Mouse (Mus musculus): Measurements from ENCODE around the gene Ryr1. TPM values are rescaled to one million over a fixed set of nuclear protein-coding genes. Genes with fewer than 3 reads are reported as not detected.

The Ryr1 gene
- polyA plus RNA-seq, 1 experiment from 2014 or later = 0.52 TPM

DNA sequence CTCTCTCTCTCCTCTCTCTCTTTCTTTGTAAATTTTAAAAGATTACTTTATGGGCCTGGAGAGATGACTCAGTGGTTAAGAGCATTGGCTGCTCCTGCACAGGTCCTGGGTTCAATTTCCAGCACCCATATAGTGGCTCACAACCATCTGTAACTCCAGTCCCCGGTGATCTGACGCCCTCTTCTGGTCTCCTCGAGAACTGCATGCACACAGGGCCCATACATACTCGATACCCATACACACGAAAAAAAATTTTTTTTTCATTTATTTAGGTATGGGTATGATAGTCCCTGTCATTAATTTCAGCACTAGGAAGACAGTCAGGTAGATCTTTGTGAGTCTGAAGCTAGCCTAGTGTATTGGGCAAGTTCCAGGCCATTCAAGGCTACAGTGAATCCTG is 83.8 kb downstream of the Ryr1 start:
- Histone ChIP-seq H3K9me3 (ENCODE audit: control insufficient read depth, low read length) (no peaks in the 10 kb centered on the region), H3K9ac (ENCODE audit: low read depth, low read length) (no peak overlapping the region), H3K27ac (ENCODE audit: low read depth, low read length) (no peak overlapping the region), H3K4me3 (ENCODE audit: low read depth, low read length) (no peak overlapping the region; the same call in 1 of the 2 replicates), H3K4me2 (no peak overlapping the region; the same call in 1 of the 2 replicates), H3K27me3 (replicated peaks; ENCODE audit: control insufficient read depth, insufficient read depth, low read length) (no peaks in the 10 kb centered on the region), H3K4me1 (replicated peaks; ENCODE audit: control insufficient read depth, insufficient read depth, low read length) (peaks cover 8% of the 10 kb centered on the region; the same call in 1 of the 2 replicates), H3K36me3 (ENCODE audit: control insufficient read depth, insufficient read depth, low read length) (no peaks in the 10 kb centered on the region)
- WGBS = 72% methylated on average over 5 of the region's 5 CpGs
- DNase-seq (ENCODE audit: low spot score) (no peak), ATAC-seq (replicated peaks; ENCODE audit: low FRiP score) (no peak)

DNA sequence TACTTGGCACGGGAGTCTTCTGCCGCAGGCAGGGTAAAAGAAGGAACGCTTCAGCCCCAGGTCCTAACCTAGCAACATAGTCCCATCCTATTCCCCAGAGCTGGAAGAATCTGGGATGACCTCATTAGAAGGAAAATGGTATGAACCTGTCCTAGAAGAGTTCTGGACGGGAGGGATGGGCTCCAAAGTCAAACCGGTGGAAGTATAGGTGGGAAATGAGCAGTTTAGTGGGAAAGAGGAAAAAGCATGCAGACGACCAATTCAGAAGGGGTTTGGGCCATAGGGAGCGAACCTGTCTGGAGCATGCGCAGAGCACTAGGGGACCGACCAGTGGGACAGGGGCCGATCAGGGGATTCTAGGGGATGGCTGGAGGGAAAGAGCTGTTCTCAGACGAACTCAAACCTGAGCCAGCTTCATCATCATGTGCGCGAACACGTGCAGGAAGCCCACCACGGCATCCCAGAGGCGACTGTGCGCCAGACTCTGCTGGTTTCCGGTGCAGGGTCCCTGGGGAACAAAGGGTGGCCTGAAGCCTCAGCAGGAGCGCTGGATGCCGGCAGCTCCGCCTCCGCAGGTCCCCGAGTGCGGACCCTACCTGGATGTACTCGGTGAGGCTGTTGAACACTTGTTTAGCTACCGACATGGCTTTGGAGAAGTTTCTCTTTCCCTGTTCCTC is 84.9 kb downstream of the Ryr1 start:
- H3K4me3 ChIP-seq (ENCODE audit: low read depth, low read length) = peak overlapping the region; percentile 48
- ATAC-seq (replicated peaks; ENCODE audit: low FRiP score) = peak; percentile 69
- H3K27me3 ChIP-seq (replicated peaks; ENCODE audit: control insufficient read depth, insufficient read depth, low read length) = no peaks in the 10 kb centered on the region
- H3K4me1 ChIP-seq (replicated peaks; ENCODE audit: control insufficient read depth, insufficient read depth, low read length) = peaks cover 8% of the 10 kb centered on the region; the same call in 1 of the 2 replicates
- 1% methylated on average over 26 of the region's 26 CpGs for WGBS
- H3K9me3 ChIP-seq (ENCODE audit: control insufficient read depth, low read length) = no peaks in the 10 kb centered on the region
- H3K27ac ChIP-seq (ENCODE audit: low read depth, low read length) = 0 out of 2 replicates have a peak overlapping the region, but pooled peaks have one; percentile 22
- H3K4me2 ChIP-seq = peak overlapping the region; percentile 92
- H3K9ac ChIP-seq (ENCODE audit: low read depth, low read length) = peak overlapping the region; percentile 40
- DNase-seq (ENCODE audit: low spot score) = peak; percentile 78
- H3K36me3 ChIP-seq (ENCODE audit: control insufficient read depth, insufficient read depth, low read length) = no peaks in the 10 kb centered on the region

DNA sequence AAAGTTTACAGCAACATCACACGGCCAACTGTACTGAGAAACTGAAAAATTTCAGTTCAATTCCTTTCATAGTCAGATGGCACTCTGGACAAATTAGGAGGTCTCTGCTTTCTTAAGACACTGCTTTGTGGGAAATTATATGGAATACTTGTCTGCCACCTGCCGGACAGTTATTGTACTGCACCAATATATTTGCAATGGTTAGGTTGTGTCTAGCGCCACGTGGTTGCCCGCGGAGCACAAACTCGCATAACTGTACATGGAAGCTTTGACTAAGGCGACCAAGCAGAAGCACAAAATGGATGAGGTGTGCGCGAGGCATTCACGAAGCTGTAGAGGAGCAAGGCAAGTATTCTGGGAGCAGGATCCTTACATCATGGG is 85.4 kb downstream of the Ryr1 start:
- Histone ChIP-seq H3K36me3 (ENCODE audit: control insufficient read depth, insufficient read depth, low read length) (no peaks in the 10 kb centered on the region), H3K4me1 (replicated peaks; ENCODE audit: control insufficient read depth, insufficient read depth, low read length) (peaks cover 8% of the 10 kb centered on the region; the same call in 1 of the 2 replicates), H3K27ac (ENCODE audit: low read depth, low read length) (0 out of 2 replicates have a peak overlapping the region, but pooled peaks have one; percentile 22), H3K9ac (ENCODE audit: low read depth, low read length) (peak overlapping the region; percentile 40), H3K4me2 (peak overlapping the region; percentile 92), H3K4me3 (ENCODE audit: low read depth, low read length) (peak overlapping the region; percentile 48), H3K27me3 (replicated peaks; ENCODE audit: control insufficient read depth, insufficient read depth, low read length) (no peaks in the 10 kb centered on the region), H3K9me3 (ENCODE audit: control insufficient read depth, low read length) (no peaks in the 10 kb centered on the region)
- DNase-seq (ENCODE audit: low spot score) = peak; percentile 86
- peak; percentile 65 for ATAC-seq (replicated peaks; ENCODE audit: low FRiP score)
- 1% methylated on average over 11 of the region's 11 CpGs for WGBS

DNA sequence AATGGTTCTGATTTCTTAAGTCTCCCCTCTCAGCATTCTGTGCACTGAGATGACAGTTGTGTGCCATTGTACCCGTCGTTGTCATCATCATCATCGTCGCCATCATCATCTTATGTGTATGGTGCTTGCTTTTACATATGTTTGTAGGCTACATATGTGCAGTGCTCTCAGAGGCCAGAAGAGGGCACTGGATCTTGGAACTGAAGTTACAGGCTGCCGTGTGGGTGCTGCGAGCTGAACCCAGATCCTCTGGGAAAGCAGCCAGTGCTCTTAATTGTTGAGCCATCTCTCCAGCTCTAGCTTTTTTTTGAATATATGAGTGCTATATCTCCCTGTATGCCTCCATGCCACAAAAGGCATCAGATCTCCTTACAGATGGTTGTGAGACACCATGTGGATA is 87.7 kb downstream of the Ryr1 start:
- no peaks in the 10 kb centered on the region for H3K9me3 ChIP-seq (ENCODE audit: control insufficient read depth, low read length)
- 0 out of 2 replicates have a peak, but pooled peaks cover 3% of the 10 kb centered on the region for H3K4me1 ChIP-seq (replicated peaks; ENCODE audit: control insufficient read depth, insufficient read depth, low read length)
- no peaks in the 10 kb centered on the region for H3K27me3 ChIP-seq (replicated peaks; ENCODE audit: control insufficient read depth, insufficient read depth, low read length)
- 78% methylated on average over 6 of the region's 6 CpGs for WGBS
- no peak overlapping the region for H3K4me2 ChIP-seq
- no peaks in the 10 kb centered on the region for H3K36me3 ChIP-seq (ENCODE audit: control insufficient read depth, insufficient read depth, low read length)
- no peak overlapping the region for H3K27ac ChIP-seq (ENCODE audit: low read depth, low read length)
- no peak overlapping the region for H3K4me3 ChIP-seq (ENCODE audit: low read depth, low read length)
- ATAC-seq (replicated peaks; ENCODE audit: low FRiP score) (no peak), DNase-seq (ENCODE audit: low spot score) (no peak)
- no peak overlapping the region for H3K9ac ChIP-seq (ENCODE audit: low read depth, low read length)

DNA sequence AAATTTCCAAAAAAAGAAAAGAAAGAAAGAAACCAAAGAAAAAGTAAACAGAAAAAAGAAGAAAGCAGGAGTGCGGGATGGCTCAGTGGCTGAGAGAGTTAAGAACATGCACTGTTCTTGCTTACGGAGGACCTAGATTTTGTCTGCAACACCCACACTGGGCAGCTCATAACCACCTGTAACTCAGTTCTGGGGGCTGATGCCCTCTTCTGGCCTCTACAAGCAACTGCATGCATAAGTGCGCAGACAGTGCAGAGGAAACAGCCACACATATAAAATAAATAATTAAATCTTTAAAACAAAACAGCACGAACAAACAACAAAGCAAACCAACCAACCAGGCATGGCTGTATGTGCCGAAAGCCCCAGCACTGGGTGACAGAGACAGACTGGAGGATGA is 92.3 kb downstream of the Ryr1 start:
- Histone ChIP-seq H3K4me1 (replicated peaks; ENCODE audit: control insufficient read depth, insufficient read depth, low read length) (peaks cover 14% of the 10 kb centered on the region), H3K9me3 (ENCODE audit: control insufficient read depth, low read length) (no peaks in the 10 kb centered on the region), H3K27ac (ENCODE audit: low read depth, low read length) (no peak overlapping the region), H3K4me3 (ENCODE audit: low read depth, low read length) (no peak overlapping the region), H3K27me3 (replicated peaks; ENCODE audit: control insufficient read depth, insufficient read depth, low read length) (no peaks in the 10 kb centered on the region), H3K9ac (ENCODE audit: low read depth, low read length) (no peak overlapping the region), H3K36me3 (ENCODE audit: control insufficient read depth, insufficient read depth, low read length) (no peaks in the 10 kb centered on the region), H3K4me2 (no peak overlapping the region)
- no peak for ATAC-seq (replicated peaks; ENCODE audit: low FRiP score)
- 81% methylated on average over 5 of the region's 5 CpGs for whole genome bisulfite sequencing
- DNase-seq (ENCODE audit: low spot score) = no peak

DNA sequence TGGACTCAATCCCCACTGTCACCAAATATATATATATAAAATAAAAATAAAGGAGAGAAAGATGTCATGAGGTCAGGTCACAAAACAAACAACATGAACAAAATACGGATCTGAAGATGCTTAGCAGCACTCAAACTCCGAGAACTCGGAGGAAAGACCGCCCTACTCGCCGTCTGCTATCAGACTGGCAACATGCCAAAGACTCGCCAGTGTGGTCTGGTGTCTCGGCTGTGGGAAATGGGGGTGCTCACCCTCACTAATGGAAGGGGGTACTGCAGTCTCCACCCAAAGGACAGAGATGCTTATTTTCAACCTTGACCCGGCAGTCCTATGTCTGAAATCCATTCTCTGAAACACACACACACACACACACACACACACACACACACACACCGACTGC is 93.3 kb downstream of the Ryr1 start:
- Histone ChIP-seq H3K36me3 (ENCODE audit: control insufficient read depth, insufficient read depth, low read length) (no peaks in the 10 kb centered on the region), H3K9me3 (ENCODE audit: control insufficient read depth, low read length) (no peaks in the 10 kb centered on the region)
- WGBS = 81% methylated on average over 10 of the region's 10 CpGs

DNA sequence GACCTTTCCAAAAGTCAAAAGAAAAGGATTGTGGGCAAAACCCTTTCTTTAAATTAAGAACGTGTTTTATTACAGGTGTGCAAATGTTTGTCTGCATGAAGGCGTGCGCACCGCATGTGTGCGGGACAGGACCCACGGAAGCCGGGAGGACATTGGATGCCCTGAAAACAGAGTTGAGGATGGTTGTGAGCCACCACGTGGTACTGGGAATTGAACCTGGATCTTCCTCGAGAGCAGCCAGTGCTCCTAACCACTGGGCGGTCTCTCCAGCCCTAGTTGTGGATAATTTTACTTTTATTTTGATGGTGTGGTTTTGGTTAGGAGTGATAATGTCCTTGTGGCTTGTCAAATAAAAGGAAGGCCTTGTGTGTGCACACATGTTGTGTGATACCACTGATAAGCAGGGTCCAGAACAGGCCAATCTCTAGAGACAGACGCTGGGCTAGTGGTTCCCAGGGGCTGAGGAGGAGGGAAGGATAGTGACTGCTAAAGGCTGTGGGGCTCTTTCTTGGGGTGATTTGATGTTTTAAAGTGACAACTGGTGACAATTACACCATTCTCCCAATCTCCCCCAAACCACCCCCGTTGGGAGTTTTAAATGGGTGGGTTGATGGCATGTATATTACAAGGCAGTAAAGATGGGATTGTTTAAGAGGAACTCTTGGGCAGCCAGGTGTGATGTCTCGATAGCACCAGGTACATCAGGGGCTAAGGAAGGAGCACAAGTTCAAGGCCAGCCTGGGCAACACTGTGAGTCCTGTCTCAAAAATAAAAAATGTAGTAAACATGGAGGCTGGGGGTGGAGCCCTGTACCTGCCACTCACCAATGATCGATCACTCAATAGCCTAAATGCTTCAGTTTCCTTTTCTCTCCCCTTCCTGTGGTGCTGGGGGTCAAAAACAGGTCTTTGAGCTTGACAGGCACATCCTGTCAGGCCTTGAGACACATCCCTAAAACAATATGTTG is 95.0 kb downstream of the Ryr1 start:
- ATAC-seq (replicated peaks; ENCODE audit: low FRiP score) = peak; percentile 100
- WGBS = 56% methylated on average over 14 of the region's 14 CpGs
- no peaks in the 10 kb centered on the region for H3K27me3 ChIP-seq (replicated peaks; ENCODE audit: control insufficient read depth, insufficient read depth, low read length)
- H3K36me3 ChIP-seq (ENCODE audit: control insufficient read depth, insufficient read depth, low read length) = no peaks in the 10 kb centered on the region
- H3K4me2 ChIP-seq = peak overlapping the region; percentile 37
- H3K9ac ChIP-seq (ENCODE audit: low read depth, low read length) = 0 out of 2 replicates have a peak overlapping the region, but pooled peaks have one; percentile 27
- H3K9me3 ChIP-seq (ENCODE audit: control insufficient read depth, low read length) = no peaks in the 10 kb centered on the region
- H3K4me3 ChIP-seq (ENCODE audit: low read depth, low read length) = no peak overlapping the region
- no peak for DNase-seq (ENCODE audit: low spot score)
- peak overlapping the region; percentile 93 for H3K27ac ChIP-seq (ENCODE audit: low read depth, low read length)
- H3K4me1 ChIP-seq (replicated peaks; ENCODE audit: control insufficient read depth, insufficient read depth, low read length) = peaks cover 21% of the 10 kb centered on the region

More for the DNA sequence above, 93.3 kb downstream of the Ryr1 start:
- DNase-seq (ENCODE audit: low spot score) (no peak), ATAC-seq (replicated peaks; ENCODE audit: low FRiP score) (no peak)
- Histone ChIP-seq H3K9ac (ENCODE audit: low read depth, low read length) (no peak overlapping the region), H3K27ac (ENCODE audit: low read depth, low read length) (no peak overlapping the region), H3K27me3 (replicated peaks; ENCODE audit: control insufficient read depth, insufficient read depth, low read length) (no peaks in the 10 kb centered on the region), H3K4me3 (ENCODE audit: low read depth, low read length) (no peak overlapping the region), H3K4me2 (no peak overlapping the region), H3K4me1 (replicated peaks; ENCODE audit: control insufficient read depth, insufficient read depth, low read length) (peaks cover 15% of the 10 kb centered on the region)

DNA sequence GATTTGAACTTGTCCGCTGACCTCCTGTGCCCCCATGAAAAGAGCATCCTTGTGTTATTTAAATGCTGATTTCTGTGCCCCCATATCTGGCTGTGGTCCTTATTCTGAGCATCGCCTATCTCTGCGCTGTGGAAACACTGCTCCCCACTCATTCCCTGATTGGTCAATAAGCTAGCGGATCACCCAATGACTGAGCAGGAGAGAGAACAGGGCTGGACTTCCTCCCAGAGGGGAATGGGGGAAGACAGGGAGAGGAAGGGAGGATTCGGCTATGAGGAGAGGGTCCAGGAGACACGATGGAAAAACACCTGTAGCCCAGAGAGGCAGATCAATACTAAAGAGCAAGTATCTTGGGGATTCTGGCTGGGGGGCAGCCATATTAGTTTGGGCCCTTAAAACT is 96.2 kb downstream of the Ryr1 start:
- Histone ChIP-seq H3K4me3 (ENCODE audit: low read depth, low read length) (no peak overlapping the region), H3K4me2 (no peak overlapping the region), H3K36me3 (ENCODE audit: control insufficient read depth, insufficient read depth, low read length) (no peaks in the 10 kb centered on the region), H3K4me1 (replicated peaks; ENCODE audit: control insufficient read depth, insufficient read depth, low read length) (peaks cover 21% of the 10 kb centered on the region), H3K27me3 (replicated peaks; ENCODE audit: control insufficient read depth, insufficient read depth, low read length) (no peaks in the 10 kb centered on the region), H3K9me3 (ENCODE audit: control insufficient read depth, low read length) (no peaks in the 10 kb centered on the region), H3K9ac (ENCODE audit: low read depth, low read length) (no peak overlapping the region), H3K27ac (ENCODE audit: low read depth, low read length) (no peak overlapping the region)
- ATAC-seq (replicated peaks; ENCODE audit: low FRiP score) (no peak), DNase-seq (ENCODE audit: low spot score) (no peak)
- WGBS = 75% methylated on average over 6 of the region's 6 CpGs
